26 mouse cellular contexts compared by ENCODE assay signal in the genomic region with DNA sequence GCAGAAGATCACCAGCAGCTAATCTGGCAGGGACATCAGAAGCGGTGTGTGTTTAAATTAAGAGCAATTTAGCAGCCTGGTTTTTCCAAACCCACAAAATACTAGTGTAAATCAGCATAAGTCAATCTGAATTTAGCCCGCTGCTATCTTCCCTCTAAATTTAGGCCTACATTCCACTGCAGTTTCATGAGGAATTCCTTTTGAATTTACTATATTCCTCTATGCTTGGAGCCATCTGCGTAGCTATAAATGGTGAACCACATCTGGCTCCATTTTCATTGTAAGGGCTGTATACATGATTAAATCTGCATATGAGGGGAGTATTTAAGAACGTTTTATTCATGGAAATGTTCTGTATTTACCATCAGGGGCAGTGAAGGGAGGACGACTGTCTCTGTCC. TPM values are rescaled to one million over a fixed set of nuclear protein-coding genes. Genes with fewer than 3 reads are reported as not detected.
DNase-seq lines count a peak whose midpoint lies in the region; ATAC-seq and TF ChIP-seq lines count a peak whose summit lies in the region.
"Had no signal": no experiment of that assay in that cellular context is flagged by ENCODE, and none has a peak within 500 bp of the region (broad histone marks: within the 10 kb centered on the region; RNA-seq: fewer than 3 reads in every experiment).

No protein-coding gene starts in this region.

- H3K27me3 ChIP-seq in embryonic facial prominence, embryonic 12.5 days: no peaks in the 10 kb centered on the region
- no peaks in the 10 kb centered on the region for H3K27me3 ChIP-seq in embryonic facial prominence, embryonic 10.5 days (replicated peaks; ENCODE audit: low read depth, poor library complexity, severe bottlenecking)
- H3K27me3 ChIP-seq: CH12.LX; hindbrain, embryonic 13.5 days had no signal

- H3K4me2 ChIP-seq in embryonic facial prominence, embryonic 12.5 days (replicated peaks): no peak overlapping the region
- H3K4me2 ChIP-seq: heart, embryonic 11.5 days; hindbrain, embryonic 13.5 days; liver, embryonic 11.5 days had no signal

- no peak overlapping the region for H3K9ac ChIP-seq in embryonic facial prominence, embryonic 12.5 days
- H3K9ac ChIP-seq: hindbrain, embryonic 13.5 days had no signal

- no peak for TF ChIP-seq CTCF in brain, embryonic 14.5 days (IDR thresholded peaks at IDR 0.05; ENCODE audit: borderline replicate concordance, extremely low read depth, insufficient read depth, insufficient read length)
- no peak for TF ChIP-seq CTCF in embryonic fibroblast, embryonic 13.5 days (IDR thresholded peaks at IDR 0.05; ENCODE audit: borderline replicate concordance, insufficient read depth, low read length)

- H3K9me3 ChIP-seq in embryonic facial prominence, embryonic 12.5 days: no peaks in the 10 kb centered on the region
- no peaks in the 10 kb centered on the region for H3K9me3 ChIP-seq in embryonic facial prominence, embryonic 10.5 days
- H3K9me3 ChIP-seq: hindbrain, embryonic 13.5 days had no signal

- peaks cover 11% of the 10 kb centered on the region; the same call in 1 of the 2 replicates for H3K4me1 ChIP-seq in embryonic facial prominence, embryonic 12.5 days
- peaks cover 7% of the 10 kb centered on the region for H3K4me1 ChIP-seq in embryonic facial prominence, embryonic 10.5 days
- peaks cover 5% of the 10 kb centered on the region for H3K4me1 ChIP-seq in embryonic fibroblast, embryonic 13.5 days (ENCODE audit: control insufficient read depth, insufficient read depth, low read length)
- H3K4me1 ChIP-seq: hindbrain, embryonic 13.5 days had no signal

- H3K27ac ChIP-seq in embryonic facial prominence, embryonic 12.5 days: peak overlapping the region; percentile 71; the same call in 1 of the 2 replicates
- H3K27ac ChIP-seq in embryonic facial prominence, embryonic 10.5 days (replicated peaks): no peak overlapping the region
- 0 out of 2 replicates have a peak overlapping the region, but pooled peaks have one; percentile 42 for H3K27ac ChIP-seq in embryonic fibroblast, embryonic 13.5 days (ENCODE audit: insufficient read depth, low read length)
- H3K27ac ChIP-seq: hindbrain, embryonic 13.5 days had no signal

- 54% methylated on average over 5 of the region's 5 CpGs for WGBS in embryonic facial prominence, embryonic 12.5 days
- WGBS in embryonic facial prominence, embryonic 10.5 days: 78% methylated on average over 5 of the region's 5 CpGs

- no peak for DNase-seq in embryonic facial prominence, embryonic 10.5 days (ENCODE audit: low spot score)
- no peak for DNase-seq in frontal cortex, postnatal 10 days (ENCODE audit: low spot score in 2 of 2)
- DNase-seq in brain, embryonic 14.5 days (ENCODE audit: low read depth): peak; percentile 27
- no peak for DNase-seq in layer of hippocampus, adult 9-10 months (ENCODE audit: low spot score)
- DNase-seq in embryo, embryonic 10 days (ENCODE audit: low spot score): no peak
- DNase-seq: adrenal gland, postnatal 10 days; cerebellum, adult 2 months; cerebellum, postnatal 25 days; embryo, embryonic 11 days; gastrocnemius, postnatal 25 days; heart, adult 11 months; heart, postnatal 4 days; kidney, adult 8-10 months; kidney, postnatal 10 days; layer of hippocampus, adult 9-11 months; lung, postnatal 10 days; midbrain, embryonic 14.5 days; thymus, postnatal 4 days had no signal

- no peak for TF ChIP-seq POLR2A in brain, embryonic 14.5 days (IDR thresholded peaks at IDR 0.05; ENCODE audit: borderline replicate concordance, extremely low read depth, insufficient read depth, insufficient read length, poor library complexity, severe bottlenecking)
- TF ChIP-seq POLR2A in embryonic fibroblast, embryonic 13.5 days (IDR thresholded peaks at IDR 0.05; ENCODE audit: low read depth, low read length): no peak

- no peak for ATAC-seq in embryonic facial prominence, embryonic 12.5 days (ENCODE audit: insufficient number of reproducible peaks, insufficient read depth, low FRiP score, low TSS enrichment)
- ATAC-seq in frontal cortex, adult (ENCODE audit: low TSS enrichment): peak; percentile 72
- ATAC-seq: intestine, embryonic 16.5 days had no signal

- H3K36me3 ChIP-seq in embryonic facial prominence, embryonic 12.5 days: no peaks in the 10 kb centered on the region
- no peaks in the 10 kb centered on the region; the same call in 1 of the 2 replicates for H3K36me3 ChIP-seq in embryonic facial prominence, embryonic 10.5 days (replicated peaks)

- H3K4me3 ChIP-seq in embryonic facial prominence, embryonic 12.5 days: no peak overlapping the region
- no peak overlapping the region for H3K4me3 ChIP-seq in embryonic facial prominence, embryonic 10.5 days
- no peak overlapping the region for H3K4me3 ChIP-seq in embryonic fibroblast, embryonic 13.5 days (ENCODE audit: insufficient read depth, low read length)
- H3K4me3 ChIP-seq: hindbrain, embryonic 13.5 days had no signal

RNA-seq across cellular contexts. Expression of a gene that starts 30.4 kb away (rescaled TPM):
- polyA plus RNA-seq in embryonic facial prominence, embryonic 12.5 days (2016; fragmentation: Nextera tagmentation; extraction: Ambion mirVana): 15.4 and 17.1 TPM in 2 replicates
- 11.1 and 11.3 TPM in 2 replicates for polyA plus RNA-seq in embryonic facial prominence, embryonic 10.5 days (2016; fragmentation: Nextera tagmentation; extraction: Ambion mirVana)
- 8.6 and 8.9 TPM in 2 replicates for polyA plus RNA-seq in brain, embryonic 14.5 days (2012; rRNA removed)
- 8.7 and 9.2 TPM in 2 replicates for polyA plus RNA-seq in embryonic fibroblast, embryonic 13.5 days (2011; ENCODE audit: insufficient read length, low read depth, missing spikeins)

RNA-seq across cellular contexts. Expression of a gene that starts 30.7 kb away (rescaled TPM):
- 99.1 and 106 TPM in 2 replicates for polyA plus RNA-seq in embryonic facial prominence, embryonic 12.5 days (2016; fragmentation: Nextera tagmentation; extraction: Ambion mirVana)
- polyA plus RNA-seq in embryonic facial prominence, embryonic 10.5 days (2016; fragmentation: Nextera tagmentation; extraction: Ambion mirVana): 95.3 and 98.3 TPM in 2 replicates
- polyA plus RNA-seq in brain, embryonic 14.5 days (2012; rRNA removed): 111 and 144 TPM in 2 replicates
- 59.2 and 71.5 TPM in 2 replicates for polyA plus RNA-seq in embryonic fibroblast, embryonic 13.5 days (2011; ENCODE audit: insufficient read length, low read depth, missing spikeins)
